Mouse (Mus musculus): ENCODE measurements around the gene Tmem255b. TPM values are rescaled to one million over a fixed set of nuclear protein-coding genes. Genes with fewer than 3 reads are reported as not detected.
A peak's percentile ranks its signal among the peaks of the same experiment; 100 is the strongest.

The Tmem255b gene
- polyA plus RNA-seq, 1 experiment from 2014 or later: not detected

DNA sequence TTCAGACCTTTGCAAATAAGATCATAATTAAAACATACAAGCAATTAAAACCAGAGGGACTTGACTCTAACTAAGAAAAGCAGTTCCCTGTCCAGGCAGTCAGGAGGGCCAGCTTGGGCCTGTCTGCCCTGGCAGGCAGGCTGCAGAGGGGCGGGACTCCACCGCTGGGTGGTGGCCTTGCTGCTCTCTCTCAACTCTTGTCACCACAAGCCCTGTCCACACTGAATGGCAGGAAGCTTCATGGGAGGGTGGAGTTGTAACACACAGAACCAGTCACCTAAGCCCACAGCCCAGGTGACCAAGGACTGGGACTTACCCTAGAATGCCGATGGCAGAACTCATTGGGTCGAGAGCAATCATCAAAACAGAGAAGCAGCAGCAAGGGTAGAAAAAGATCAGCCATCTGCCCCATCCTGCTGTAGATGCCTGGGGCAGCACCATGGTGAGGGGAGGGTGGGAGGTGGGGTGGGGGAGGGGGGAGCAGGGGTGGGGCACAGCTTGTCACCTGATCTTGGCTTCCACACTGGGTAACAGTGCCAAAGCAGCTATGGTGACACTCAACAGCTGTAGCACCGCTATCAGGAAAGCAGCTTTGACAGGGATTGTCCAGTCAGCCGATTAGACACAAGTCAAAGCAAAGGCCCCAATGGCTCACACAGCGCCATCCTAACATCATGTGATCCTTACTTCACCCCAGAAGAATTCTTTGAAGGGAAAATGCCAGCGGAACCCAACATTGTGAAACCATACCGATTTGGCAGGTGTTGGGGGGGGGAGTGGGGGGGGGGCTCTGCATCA, 57.4 kb downstream of the Tmem255b start:
- Histone ChIP-seq H3K9me3 (replicated peaks) (no peaks in the 10 kb centered on the region), H3K9ac (no peak overlapping the region), H3K4me3 (replicated peaks) (no peak overlapping the region), H3K4me2 (no peak overlapping the region), H3K27me3 (peaks cover 59% of the 10 kb centered on the region), H3K36me3 (replicated peaks) (no peaks in the 10 kb centered on the region), H3K4me1 (replicated peaks) (peaks cover 6% of the 10 kb centered on the region), H3K27ac (replicated peaks) (no peak overlapping the region)
- no peak for ATAC-seq (ENCODE audit: insufficient read depth)
- 40% methylated on average over 9 of the region's 9 CpGs for WGBS (ENCODE audit: insufficient replicate concordance)

DNA sequence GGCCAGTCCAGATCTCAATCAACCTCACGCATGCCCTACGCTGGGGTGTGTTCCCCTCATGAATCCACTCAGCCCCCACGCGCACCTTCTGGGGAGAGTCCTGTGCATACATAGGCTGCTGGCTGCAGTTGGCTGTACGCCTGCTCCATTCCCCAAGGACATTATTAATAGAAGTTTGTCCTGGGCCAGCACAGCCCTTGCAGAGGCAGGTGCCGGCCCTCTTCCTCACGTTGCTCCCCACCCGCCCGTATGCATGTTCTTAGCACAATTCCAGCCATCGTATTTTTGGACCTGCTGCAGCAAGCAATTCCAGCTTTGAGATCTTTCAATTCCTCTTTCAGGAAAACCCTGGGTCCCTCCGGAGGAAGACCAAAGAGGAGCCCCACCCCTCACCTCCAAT, 58.0 kb downstream of the Tmem255b start:
- H3K4me2 ChIP-seq: no peak overlapping the region
- H3K27me3 ChIP-seq: peaks cover 59% of the 10 kb centered on the region
- no peak overlapping the region for H3K27ac ChIP-seq (replicated peaks)
- no peak overlapping the region for H3K4me3 ChIP-seq (replicated peaks)
- H3K9ac ChIP-seq: no peak overlapping the region
- 51% methylated on average over 11 of the region's 11 CpGs for WGBS (ENCODE audit: insufficient replicate concordance)
- no peaks in the 10 kb centered on the region for H3K9me3 ChIP-seq (replicated peaks)
- peaks cover 6% of the 10 kb centered on the region for H3K4me1 ChIP-seq (replicated peaks)
- no peak for ATAC-seq (ENCODE audit: insufficient read depth)
- no peaks in the 10 kb centered on the region for H3K36me3 ChIP-seq (replicated peaks)

DNA sequence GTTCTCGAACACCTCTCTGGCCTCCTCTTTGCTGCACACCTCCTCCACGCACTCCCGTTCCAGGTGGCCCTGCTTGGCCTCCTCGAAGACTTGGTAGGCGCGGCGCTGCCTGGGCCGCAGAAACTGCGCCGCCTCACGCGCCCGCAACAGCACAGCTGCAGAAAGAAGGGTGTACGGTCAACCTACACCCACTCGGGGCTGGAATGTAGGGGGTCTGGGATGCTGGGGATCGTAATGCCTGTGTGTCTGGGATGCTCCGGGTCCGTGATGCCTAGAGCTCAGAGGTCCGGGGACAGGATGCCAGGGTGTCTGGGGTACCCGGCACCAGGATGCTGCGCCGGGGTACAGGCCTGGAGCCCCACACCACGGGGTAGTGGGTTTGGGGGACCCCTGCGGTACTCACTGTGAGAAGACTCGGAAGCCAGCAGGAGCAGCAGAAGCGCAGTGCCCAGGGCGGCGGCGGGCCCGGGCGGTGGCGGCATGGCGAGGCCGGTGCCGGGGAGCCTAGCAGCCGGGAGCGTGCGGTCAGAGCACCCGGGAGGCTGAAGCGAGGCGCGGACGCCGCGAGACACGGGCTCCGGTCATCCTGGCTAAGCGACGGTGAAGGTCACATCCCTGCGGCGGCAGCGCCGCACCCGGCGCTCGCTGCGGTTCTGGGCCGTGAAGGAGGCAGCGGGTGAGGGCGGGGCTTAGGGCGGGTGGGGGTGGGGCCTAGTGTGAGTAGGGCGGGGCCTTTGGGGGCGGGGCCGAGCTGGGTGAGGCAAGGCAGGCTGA, 59.1 kb downstream of the Tmem255b start, which contains the start of gene Gas6:
TSS of gene Gas6 (minus strand) at position 633 of the 774 bp plus-strand sequence.
- Histone ChIP-seq H3K9me3 (replicated peaks) (no peaks in the 10 kb centered on the region), H3K4me1 (replicated peaks) (peaks cover 6% of the 10 kb centered on the region), H3K9ac (no peak within 1 kb of the TSS), H3K36me3 (replicated peaks) (no peaks in the 10 kb centered on the region), H3K4me2 (peak within 1 kb of the TSS; percentile 62), H3K27me3 (peaks cover 59% of the 10 kb centered on the region), H3K4me3 (replicated peaks) (peak within 1 kb of the TSS; percentile 48), H3K27ac (replicated peaks) (no peak within 1 kb of the TSS)
- ATAC-seq (ENCODE audit: insufficient read depth): no peak
- 3% methylated on average over 64 of the region's 64 CpGs for WGBS (ENCODE audit: insufficient replicate concordance)

DNA sequence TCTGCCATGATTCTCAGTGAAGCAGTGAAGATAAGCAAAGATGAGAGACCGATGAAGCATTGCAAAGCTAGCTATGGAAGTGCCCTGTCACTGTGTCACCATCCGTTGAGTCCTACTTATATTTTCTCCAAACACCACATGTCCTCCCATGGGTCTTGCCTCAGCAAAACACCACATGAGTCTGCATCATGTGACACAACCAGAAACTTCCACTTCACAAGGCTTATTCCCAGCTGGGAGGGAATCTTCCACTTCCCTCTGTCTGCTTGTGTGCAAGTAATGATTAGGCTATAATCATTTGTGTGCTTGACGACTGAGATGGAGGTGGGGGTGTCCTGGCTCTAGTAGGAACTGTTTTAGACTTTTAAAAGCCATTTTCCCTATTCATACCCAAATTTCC, 66.2 kb downstream of the Tmem255b start:
- 49% methylated on average over 3 of the region's 3 CpGs for WGBS (ENCODE audit: insufficient replicate concordance)

DNA sequence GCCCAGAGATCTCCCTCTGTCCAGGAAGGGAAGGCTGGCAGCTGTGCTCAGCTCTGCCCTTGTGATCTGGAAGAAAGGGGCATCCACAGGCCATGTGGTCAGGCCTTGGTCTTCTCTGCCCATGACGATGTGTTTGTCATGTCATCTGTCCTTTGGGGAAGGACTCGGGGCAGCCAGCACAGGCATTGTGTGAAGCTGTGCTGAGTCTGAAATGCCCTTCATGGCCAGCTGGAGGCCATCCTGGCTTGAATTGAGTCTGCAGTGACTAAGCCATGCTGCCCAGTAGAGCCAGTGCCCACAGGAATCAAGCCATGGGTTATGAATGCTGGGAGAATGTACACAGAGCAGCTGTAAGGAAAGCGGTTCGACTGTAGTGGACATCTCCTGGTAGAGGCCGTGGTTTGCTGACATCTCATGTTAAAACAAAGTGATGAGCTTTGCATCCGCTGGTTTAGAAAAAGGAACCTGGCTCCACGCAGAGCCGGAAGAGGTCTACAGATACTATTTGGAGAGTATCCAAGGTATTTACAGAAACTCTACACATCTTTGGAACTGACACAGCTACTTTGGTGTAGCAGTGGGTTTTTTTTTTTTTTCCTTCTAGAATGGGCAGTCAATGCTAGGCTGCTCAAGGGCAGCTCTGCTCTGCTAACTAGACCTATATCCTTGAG, 69.1 kb downstream of the Tmem255b start:
- H3K9me3 ChIP-seq (replicated peaks): no peaks in the 10 kb centered on the region
- H3K27me3 ChIP-seq: no peaks in the 10 kb centered on the region; the same call in none of the 2 replicates
- H3K27ac ChIP-seq (replicated peaks): no peak overlapping the region
- no peak overlapping the region for H3K4me2 ChIP-seq
- H3K4me1 ChIP-seq (replicated peaks): no peaks in the 10 kb centered on the region
- 53% methylated on average over 8 of the region's 8 CpGs for WGBS (ENCODE audit: insufficient replicate concordance)
- H3K4me3 ChIP-seq (replicated peaks): no peak overlapping the region
- H3K36me3 ChIP-seq (replicated peaks): no peaks in the 10 kb centered on the region
- H3K9ac ChIP-seq: no peak overlapping the region
- no peak for ATAC-seq (ENCODE audit: insufficient read depth)

More for the DNA sequence above, 66.2 kb downstream of the Tmem255b start:
- Histone ChIP-seq H3K4me1 (replicated peaks) (no peaks in the 10 kb centered on the region), H3K4me3 (replicated peaks) (no peak overlapping the region), H3K4me2 (no peak overlapping the region), H3K9ac (no peak overlapping the region), H3K9me3 (replicated peaks) (no peaks in the 10 kb centered on the region), H3K36me3 (replicated peaks) (no peaks in the 10 kb centered on the region), H3K27ac (replicated peaks) (no peak overlapping the region), H3K27me3 (peaks cover 2% of the 10 kb centered on the region)
- ATAC-seq (ENCODE audit: insufficient read depth): no peak

DNA sequence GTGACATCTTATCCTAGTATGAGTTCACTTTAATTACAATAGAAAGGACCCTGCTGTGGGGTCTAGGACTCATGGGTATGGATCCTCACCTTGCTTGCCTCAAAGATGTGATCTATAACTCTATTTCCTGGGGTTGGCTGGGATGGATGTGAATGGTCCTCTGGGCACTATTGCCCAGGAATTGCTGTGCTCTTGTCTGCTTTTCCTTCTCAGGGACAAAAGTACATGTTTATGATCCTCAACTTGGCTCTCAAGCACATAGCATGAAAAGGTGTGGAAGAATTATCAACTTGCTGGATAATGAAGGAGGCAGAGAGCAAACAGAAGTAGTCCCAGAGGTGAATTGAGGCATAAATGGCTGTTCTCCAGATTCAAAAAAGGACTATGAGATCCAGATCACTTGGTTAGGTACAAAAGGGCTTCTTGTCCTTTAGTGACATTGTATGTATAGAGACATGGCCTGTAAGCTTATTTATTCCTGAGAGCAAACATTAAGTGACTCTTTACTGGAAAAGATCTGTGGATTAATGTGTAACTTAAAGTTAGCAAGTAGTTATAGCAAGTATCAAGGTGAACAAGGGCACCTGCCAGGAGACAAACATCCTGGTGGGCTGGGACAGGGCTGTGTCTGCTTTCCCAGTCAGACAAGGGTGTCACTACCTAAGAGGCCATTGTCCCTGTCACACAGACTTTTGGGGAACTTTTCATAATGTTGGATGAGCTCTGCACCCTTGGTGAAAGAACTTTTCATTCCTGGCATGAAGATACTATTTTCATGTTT, 70.1 kb downstream of the Tmem255b start:
- ATAC-seq (ENCODE audit: insufficient read depth): no peak

DNA sequence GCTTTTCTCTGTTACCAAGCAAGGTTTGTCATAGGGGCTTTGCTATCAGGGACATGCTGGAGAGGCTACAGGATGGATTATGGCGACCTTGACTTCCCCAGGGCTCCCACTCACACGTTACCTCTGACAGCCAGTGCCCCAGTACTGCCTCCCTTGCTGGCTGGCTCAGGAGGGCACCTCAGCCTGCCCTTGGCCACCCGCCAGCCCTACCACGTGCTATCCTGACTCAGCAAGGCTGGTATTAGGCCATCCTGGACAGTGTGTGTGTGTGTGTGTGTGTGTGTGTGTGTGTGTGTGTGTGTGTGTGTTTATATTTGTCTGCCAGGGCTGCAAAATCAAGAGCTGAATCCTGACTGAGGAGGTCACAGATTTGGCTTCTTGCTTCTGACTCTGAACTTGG, 71.9 kb downstream of the Tmem255b start:
- H3K4me2 ChIP-seq: no peak overlapping the region
- H3K27ac ChIP-seq (replicated peaks): no peak overlapping the region
- no peaks in the 10 kb centered on the region; the same call in 1 of the 2 replicates for H3K27me3 ChIP-seq
- no peak overlapping the region for H3K4me3 ChIP-seq (replicated peaks)
- H3K9ac ChIP-seq: no peak overlapping the region
- H3K36me3 ChIP-seq (replicated peaks): no peaks in the 10 kb centered on the region
- peak; percentile 57; the same call in 1 of the 2 replicates for ATAC-seq (ENCODE audit: insufficient read depth)
- H3K9me3 ChIP-seq (replicated peaks): no peaks in the 10 kb centered on the region
- H3K4me1 ChIP-seq (replicated peaks): no peaks in the 10 kb centered on the region
- WGBS (ENCODE audit: insufficient replicate concordance): 20% methylated on average over 4 of the region's 4 CpGs

More for the DNA sequence above, 70.1 kb downstream of the Tmem255b start:
- H3K27ac ChIP-seq (replicated peaks): no peak overlapping the region
- no peak overlapping the region for H3K4me3 ChIP-seq (replicated peaks)
- H3K27me3 ChIP-seq: no peaks in the 10 kb centered on the region; the same call in none of the 2 replicates
- no peak overlapping the region for H3K4me2 ChIP-seq
- H3K9me3 ChIP-seq (replicated peaks): no peaks in the 10 kb centered on the region
- H3K9ac ChIP-seq: no peak overlapping the region
- no peaks in the 10 kb centered on the region for H3K4me1 ChIP-seq (replicated peaks)
- no peaks in the 10 kb centered on the region for H3K36me3 ChIP-seq (replicated peaks)

DNA sequence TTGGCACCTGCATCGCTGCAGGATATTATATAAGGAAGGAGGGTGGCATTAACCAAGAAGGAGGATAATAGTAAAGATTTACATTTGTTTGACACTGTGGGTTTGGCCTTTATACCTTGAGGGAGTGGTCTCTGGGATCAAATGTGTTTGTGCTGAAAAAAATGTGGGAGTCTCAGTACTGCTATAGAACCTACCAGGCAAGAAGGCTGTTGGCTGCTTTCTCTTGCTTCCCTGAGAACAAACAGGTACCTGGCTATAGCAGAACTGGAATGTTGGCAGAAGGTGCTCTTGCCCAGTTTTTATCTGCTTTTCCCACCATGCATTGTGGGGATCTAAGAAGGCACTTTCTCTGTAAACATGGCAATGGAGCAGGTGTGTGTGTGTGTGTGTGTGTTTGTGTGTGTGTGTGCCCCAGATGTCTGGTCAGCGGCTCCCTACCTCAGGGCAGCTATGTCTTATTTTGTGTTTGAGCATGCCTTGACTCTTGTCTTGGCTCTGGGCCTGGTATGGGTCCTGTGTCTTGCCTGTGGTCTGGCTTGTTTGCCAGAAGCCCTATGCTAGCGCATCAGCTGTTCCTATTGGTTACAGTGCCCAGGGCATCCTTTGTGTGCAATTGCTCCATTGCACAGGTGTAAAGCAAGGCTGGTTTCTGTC, 72.4 kb downstream of the Tmem255b start:
- no peak overlapping the region for H3K4me2 ChIP-seq
- no peaks in the 10 kb centered on the region for H3K9me3 ChIP-seq (replicated peaks)
- no peak overlapping the region for H3K27ac ChIP-seq (replicated peaks)
- no peak overlapping the region for H3K4me3 ChIP-seq (replicated peaks)
- WGBS (ENCODE audit: insufficient replicate concordance): 60% methylated on average over 3 of the region's 3 CpGs
- H3K27me3 ChIP-seq: no peaks in the 10 kb centered on the region; the same call in 1 of the 2 replicates
- no peak for ATAC-seq (ENCODE audit: insufficient read depth)
- H3K4me1 ChIP-seq (replicated peaks): no peaks in the 10 kb centered on the region
- no peak overlapping the region for H3K9ac ChIP-seq
- no peaks in the 10 kb centered on the region for H3K36me3 ChIP-seq (replicated peaks)

DNA sequence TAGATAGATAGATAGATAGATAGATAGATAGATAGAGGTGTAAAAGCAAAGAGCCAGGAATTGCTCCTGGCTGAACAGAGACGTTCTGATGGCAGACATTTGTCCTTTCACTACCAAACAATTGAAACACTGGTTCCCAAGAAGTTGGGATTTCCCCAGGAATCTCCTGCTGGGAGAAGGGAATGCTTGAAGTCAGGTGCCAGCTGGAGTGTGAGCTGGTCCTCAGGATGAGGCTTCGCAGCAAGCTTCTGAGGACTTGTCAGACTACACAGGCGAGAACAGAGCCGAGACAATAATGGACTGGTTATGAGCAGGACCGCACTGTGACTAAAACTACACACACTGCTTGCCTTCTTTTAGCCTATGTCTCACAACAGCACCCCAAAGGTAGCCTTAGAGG, 77.0 kb downstream of the Tmem255b start:
- Histone ChIP-seq H3K4me3 (replicated peaks) (no peak overlapping the region), H3K9ac (no peak overlapping the region), H3K4me1 (replicated peaks) (no peaks in the 10 kb centered on the region), H3K9me3 (replicated peaks) (no peaks in the 10 kb centered on the region), H3K4me2 (no peak overlapping the region), H3K27ac (replicated peaks) (no peak overlapping the region), H3K27me3 (no peaks in the 10 kb centered on the region; the same call in 1 of the 2 replicates), H3K36me3 (replicated peaks) (no peaks in the 10 kb centered on the region)
- ATAC-seq (ENCODE audit: insufficient read depth): no peak
- 62% methylated on average over 5 of the region's 5 CpGs for WGBS (ENCODE audit: insufficient replicate concordance)

DNA sequence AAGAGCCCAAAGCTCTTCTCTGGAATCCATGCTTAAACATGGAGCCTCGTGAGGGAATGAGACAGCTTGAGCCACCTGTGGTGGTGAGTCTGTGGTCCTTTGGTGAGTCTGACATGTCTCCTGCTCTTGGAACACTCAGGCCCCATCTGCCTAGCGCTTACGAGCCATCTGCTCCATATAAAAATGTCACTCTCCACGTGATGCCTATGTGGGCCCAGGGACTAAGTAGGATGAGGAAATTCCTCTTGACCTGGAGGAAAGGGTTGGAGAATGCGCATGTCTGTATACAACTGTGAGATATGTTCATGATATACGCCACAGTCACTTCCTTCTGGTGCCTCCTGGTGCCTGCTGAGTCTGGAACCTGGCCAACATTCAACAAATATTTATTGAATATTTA, 77.7 kb downstream of the Tmem255b start:
- Histone ChIP-seq H3K27me3 (no peaks in the 10 kb centered on the region; the same call in 1 of the 2 replicates), H3K36me3 (replicated peaks) (no peaks in the 10 kb centered on the region), H3K4me2 (no peak overlapping the region), H3K27ac (replicated peaks) (no peak overlapping the region), H3K9me3 (replicated peaks) (no peaks in the 10 kb centered on the region), H3K4me3 (replicated peaks) (no peak overlapping the region), H3K9ac (no peak overlapping the region), H3K4me1 (replicated peaks) (no peaks in the 10 kb centered on the region)
- WGBS (ENCODE audit: insufficient replicate concordance): 53% methylated on average over 6 of the region's 6 CpGs
- no peak for ATAC-seq (ENCODE audit: insufficient read depth)
